Mouse (Mus musculus): ENCODE results near the gene Creb5. TPM values are rescaled to one million over a fixed set of nuclear protein-coding genes. Genes with fewer than 3 reads are reported as not detected.

Creb5 gene
- polyA plus RNA-seq, 1 experiment from 2014 or later = 0.20 TPM

- peaks cover 3% of the 10 kb centered on the region; the same call in 1 of the 2 replicates for H3K4me1 ChIP-seq (ENCODE audit: insufficient read depth)
- H3K4me3 ChIP-seq (ENCODE audit: low read depth, low read length) = no peak overlapping the region
- no peak overlapping the region for H3K4me2 ChIP-seq (ENCODE audit: low read depth, low read length)
- DNase-seq (no peak), ATAC-seq (no peak)
- H3K9me3 ChIP-seq (ENCODE audit: low read length) = no peaks in the 10 kb centered on the region
- no peak overlapping the region for H3K27ac ChIP-seq (ENCODE audit: low read depth)
- 77% methylated on average over 6 of the region's 6 CpGs for WGBS (ENCODE audit: insufficient replicate concordance)
- 0 out of 2 replicates have a peak, but pooled peaks cover 5% of the 10 kb centered on the region for H3K27me3 ChIP-seq (ENCODE audit: insufficient read depth, low read length)
- H3K36me3 ChIP-seq (replicated peaks; ENCODE audit: insufficient read depth, low read length) = no peaks in the 10 kb centered on the region
- TF ChIP-seq CTCF (IDR thresholded peaks at IDR 0.05; ENCODE audit: low read depth) (no peak), EP300 (IDR thresholded peaks at IDR 0.05; ENCODE audit: low read depth) (no peak)
- no peak overlapping the region for H3K9ac ChIP-seq (replicated peaks)
Observed at GRCm38 (mm10) chr6:53576841-53577240, 289.8 kb downstream of the Creb5 start.

GRCm38 (mm10) chr6:53577776-53578175 lies 290.7 kb downstream of the Creb5 start:
- ATAC-seq = no peak
- WGBS (ENCODE audit: insufficient replicate concordance) = 76% methylated on average over 3 of the region's 3 CpGs
- no peak overlapping the region for H3K4me3 ChIP-seq (ENCODE audit: low read depth, low read length)
- H3K4me2 ChIP-seq (ENCODE audit: low read depth, low read length) = no peak overlapping the region
- no peak for DNase-seq
- no peak overlapping the region for H3K9ac ChIP-seq (replicated peaks)
- no peaks in the 10 kb centered on the region for H3K36me3 ChIP-seq (replicated peaks; ENCODE audit: insufficient read depth, low read length)
- peaks cover 3% of the 10 kb centered on the region; the same call in 1 of the 2 replicates for H3K4me1 ChIP-seq (ENCODE audit: insufficient read depth)
- H3K27ac ChIP-seq (ENCODE audit: low read depth) = no peak overlapping the region
- no peaks in the 10 kb centered on the region for H3K9me3 ChIP-seq (ENCODE audit: low read length)
- no peak for TF ChIP-seq CTCF (IDR thresholded peaks at IDR 0.05; ENCODE audit: low read depth)
- no peaks in the 10 kb centered on the region for H3K27me3 ChIP-seq (ENCODE audit: insufficient read depth, low read length)

GRCm38 (mm10) chr6:53580346-53580745 lies 293.3 kb downstream of the Creb5 start:
- no peak overlapping the region for H3K4me2 ChIP-seq (ENCODE audit: low read depth, low read length)
- DNase-seq (no peak), ATAC-seq (no peak)
- no peaks in the 10 kb centered on the region for H3K27me3 ChIP-seq (ENCODE audit: insufficient read depth, low read length)
- H3K9ac ChIP-seq (replicated peaks) = no peak overlapping the region
- no peak for TF ChIP-seq EP300 (IDR thresholded peaks at IDR 0.05; ENCODE audit: low read depth)
- TF ChIP-seq CTCF (IDR thresholded peaks at IDR 0.05; ENCODE audit: low read depth) = no peak
- H3K9me3 ChIP-seq (ENCODE audit: low read length) = no peaks in the 10 kb centered on the region
- no peaks in the 10 kb centered on the region for H3K36me3 ChIP-seq (replicated peaks; ENCODE audit: insufficient read depth, low read length)
- H3K4me1 ChIP-seq (ENCODE audit: insufficient read depth) = no peaks in the 10 kb centered on the region; the same call in none of the 2 replicates
- H3K27ac ChIP-seq (ENCODE audit: low read depth) = no peak overlapping the region
- H3K4me3 ChIP-seq (ENCODE audit: low read depth, low read length) = no peak overlapping the region
- WGBS (ENCODE audit: insufficient replicate concordance) = 41% methylated on average over 7 of the region's 7 CpGs

GRCm38 (mm10) chr6:53583234-53583875 lies 296.3 kb downstream of the Creb5 start:
- H3K27me3 ChIP-seq (ENCODE audit: insufficient read depth, low read length) = no peaks in the 10 kb centered on the region
- no peaks in the 10 kb centered on the region for H3K36me3 ChIP-seq (replicated peaks; ENCODE audit: insufficient read depth, low read length)
- H3K9me3 ChIP-seq (ENCODE audit: low read length) = no peaks in the 10 kb centered on the region
- H3K4me3 ChIP-seq (ENCODE audit: low read depth, low read length) = no peak overlapping the region
- WGBS (ENCODE audit: insufficient replicate concordance) = 80% methylated on average over 19 of the region's 19 CpGs
- no peak overlapping the region for H3K4me2 ChIP-seq (ENCODE audit: low read depth, low read length)
- TF ChIP-seq CTCF (IDR thresholded peaks at IDR 0.05; ENCODE audit: low read depth) (no peak), EP300 (IDR thresholded peaks at IDR 0.05; ENCODE audit: low read depth) (no peak)
- DNase-seq (no peak), ATAC-seq (no peak)
- no peaks in the 10 kb centered on the region; the same call in none of the 2 replicates for H3K4me1 ChIP-seq (ENCODE audit: insufficient read depth)
- no peak overlapping the region for H3K27ac ChIP-seq (ENCODE audit: low read depth)
- no peak overlapping the region for H3K9ac ChIP-seq (replicated peaks)

GRCm38 (mm10) chr6:53584718-53585405 lies 297.8 kb downstream of the Creb5 start:
- H3K27me3 ChIP-seq (ENCODE audit: insufficient read depth, low read length) = no peaks in the 10 kb centered on the region
- H3K36me3 ChIP-seq (replicated peaks; ENCODE audit: insufficient read depth, low read length) = no peaks in the 10 kb centered on the region
- H3K9me3 ChIP-seq (ENCODE audit: low read length) = no peaks in the 10 kb centered on the region
- H3K4me3 ChIP-seq (ENCODE audit: low read depth, low read length) = no peak overlapping the region
- no peak overlapping the region for H3K4me2 ChIP-seq (ENCODE audit: low read depth, low read length)
- ATAC-seq (no peak), DNase-seq (no peak)
- WGBS (ENCODE audit: insufficient replicate concordance) = 28% methylated on average over 10 of the region's 10 CpGs
- no peak for TF ChIP-seq EP300 (IDR thresholded peaks at IDR 0.05; ENCODE audit: low read depth)
- no peak for TF ChIP-seq CTCF (IDR thresholded peaks at IDR 0.05; ENCODE audit: low read depth)
- no peaks in the 10 kb centered on the region; the same call in none of the 2 replicates for H3K4me1 ChIP-seq (ENCODE audit: insufficient read depth)
- no peak overlapping the region for H3K27ac ChIP-seq (ENCODE audit: low read depth)
- H3K9ac ChIP-seq (replicated peaks) = no peak overlapping the region

GRCm38 (mm10) chr6:53589746-53590145 lies 302.7 kb downstream of the Creb5 start:
- Histone ChIP-seq H3K9ac (replicated peaks) (no peak overlapping the region), H3K9me3 (ENCODE audit: low read length) (no peaks in the 10 kb centered on the region), H3K4me2 (ENCODE audit: low read depth, low read length) (peak overlapping the region; percentile 32; the same call in 1 of the 2 replicates), H3K36me3 (replicated peaks; ENCODE audit: insufficient read depth, low read length) (no peaks in the 10 kb centered on the region), H3K27ac (ENCODE audit: low read depth) (no peak overlapping the region), H3K27me3 (ENCODE audit: insufficient read depth, low read length) (no peaks in the 10 kb centered on the region), H3K4me1 (ENCODE audit: insufficient read depth) (no peaks in the 10 kb centered on the region; the same call in 1 of the 2 replicates), H3K4me3 (ENCODE audit: low read depth, low read length) (no peak overlapping the region)
- 46% methylated on average over 6 of the region's 6 CpGs for WGBS (ENCODE audit: insufficient replicate concordance)
- ATAC-seq = no peak
- DNase-seq = no peak
- TF ChIP-seq EP300 (IDR thresholded peaks at IDR 0.05; ENCODE audit: low read depth) (no peak), CTCF (IDR thresholded peaks at IDR 0.05; ENCODE audit: low read depth) (no peak)
